Mouse (Mus musculus) megakaryocyte, embryonic 14.5 days (primary cell): Measurements from ENCODE around the gene Cxcl9.

Experiments
- FLI1 ChIP-seq: IDR thresholded peaks from 2 replicates; pipeline ENCODE4 v1.6.1; 2012; ENCODE audit warnings: low read length, inconsistent platforms, mixed read lengths
- GATA1 ChIP-seq: IDR thresholded peaks from 3 replicates; pipeline ENCODE4 v1.6.1; 2012; ENCODE audit warnings: mixed read lengths, low read length, inconsistent platforms, borderline replicate concordance

GRCm38 (mm10) chr5:92318119-92318518, 9.8 kb downstream of the Cxcl9 start:
- TF ChIP-seq GATA1, result no peak
- TF ChIP-seq FLI1, result no peak
